Comparison of ENCODE assay signal across 26 mouse cellular contexts in genomic region chr10:4483848-4484247, GRCm38 (mm10). TPM values are rescaled to one million over a fixed set of nuclear protein-coding genes. Genes with fewer than 3 reads are reported as not detected.
A peak's percentile ranks its signal among the peaks of the same experiment; 100 is the strongest.
DNase-seq lines count a peak whose midpoint lies in the region; ATAC-seq and TF ChIP-seq lines count a peak whose summit lies in the region.
"Had no signal": no experiment of that assay in that cellular context is flagged by ENCODE, and none has a peak within 500 bp of the region (broad histone marks: within the 10 kb centered on the region; RNA-seq: fewer than 3 reads in every experiment).

No protein-coding gene starts in this region.

- TF ChIP-seq CTCF in ES-Bruce4 (IDR thresholded peaks at IDR 0.05; ENCODE audit: low read depth, low read length) = no peak
- TF ChIP-seq CTCF in intestine, postnatal 0 days (IDR thresholded peaks at IDR 0.05; ENCODE audit: low read depth) = no peak

- H3K9me3 ChIP-seq in ES-Bruce4 (replicated peaks; ENCODE audit: control insufficient read depth, insufficient read depth, low read length, poor library complexity, severe bottlenecking) = no peaks in the 10 kb centered on the region
- H3K9me3 ChIP-seq in intestine, postnatal 0 days (ENCODE audit: control insufficient read depth) = no peaks in the 10 kb centered on the region
- H3K9me3 ChIP-seq: embryonic facial prominence, embryonic 13.5 days; embryonic facial prominence, embryonic 15.5 days; forebrain, embryonic 10.5 days; forebrain, embryonic 12.5 days; G1E had no signal

- no peak overlapping the region for H3K4me3 ChIP-seq in ES-Bruce4 (ENCODE audit: low read depth, low read length)
- H3K4me3 ChIP-seq in intestine, postnatal 0 days (ENCODE audit: low read depth, low read length) = no peak overlapping the region
- H3K4me3 ChIP-seq: embryonic facial prominence, embryonic 13.5 days; embryonic facial prominence, embryonic 15.5 days; erythroblast, embryonic 14.5 days; forebrain, embryonic 10.5 days; forebrain, embryonic 12.5 days had no signal

- no peak for ATAC-seq in intestine, postnatal 0 days
- ATAC-seq in activated CD4-positive, CD25-positive, alpha-beta regulatory T cell, adult 4 months = no peak
- ATAC-seq: forebrain, embryonic 14.5 days; forebrain, embryonic 16.5 days; Patski had no signal

- peaks cover 3% of the 10 kb centered on the region for H3K4me1 ChIP-seq in ES-Bruce4 (ENCODE audit: control insufficient read depth, insufficient read depth, low read length)
- no peaks in the 10 kb centered on the region for H3K4me1 ChIP-seq in intestine, postnatal 0 days (replicated peaks; ENCODE audit: control insufficient read depth, insufficient read depth, low read length)
- H3K4me1 ChIP-seq: forebrain, embryonic 12.5 days had no signal

- no peaks in the 10 kb centered on the region for H3K27me3 ChIP-seq in ES-Bruce4 (ENCODE audit: control insufficient read depth, insufficient read depth, low read length, poor library complexity, severe bottlenecking)
- no peaks in the 10 kb centered on the region for H3K27me3 ChIP-seq in intestine, postnatal 0 days (replicated peaks; ENCODE audit: control insufficient read depth, insufficient read depth, low read length)
- H3K27me3 ChIP-seq: embryonic facial prominence, embryonic 13.5 days; embryonic facial prominence, embryonic 15.5 days; forebrain, embryonic 12.5 days; Patski had no signal

- H3K9ac ChIP-seq in ES-Bruce4 (ENCODE audit: low read depth, poor library complexity, severe bottlenecking) = no peak overlapping the region
- no peak overlapping the region for H3K9ac ChIP-seq in intestine, postnatal 0 days (ENCODE audit: low read depth, low read length)
- H3K9ac ChIP-seq: embryonic facial prominence, embryonic 13.5 days; embryonic facial prominence, embryonic 15.5 days; forebrain, embryonic 12.5 days had no signal

- peak; percentile 69; the same call in 1 of the 2 replicates for TF ChIP-seq EP300 in ES-Bruce4 (IDR thresholded peaks at IDR 0.05; ENCODE audit: insufficient read depth, low read depth, low read length)

- H3K36me3 ChIP-seq in ES-Bruce4 (ENCODE audit: control insufficient read depth, insufficient read depth, low read length, poor library complexity, severe bottlenecking) = no peaks in the 10 kb centered on the region
- H3K36me3 ChIP-seq in intestine, postnatal 0 days (ENCODE audit: control insufficient read depth, insufficient read depth) = no peaks in the 10 kb centered on the region
- H3K36me3 ChIP-seq: embryonic facial prominence, embryonic 13.5 days; embryonic facial prominence, embryonic 15.5 days; forebrain, embryonic 10.5 days; forebrain, embryonic 12.5 days; G1E had no signal

- H3K27ac ChIP-seq in ES-Bruce4 (ENCODE audit: insufficient read depth, low read length) = peak overlapping the region; percentile 10
- H3K27ac ChIP-seq in intestine, postnatal 0 days (ENCODE audit: low read depth, low read length) = no peak overlapping the region
- H3K27ac ChIP-seq: embryonic facial prominence, embryonic 13.5 days; embryonic facial prominence, embryonic 15.5 days; forebrain, embryonic 10.5 days; forebrain, embryonic 12.5 days had no signal

- intact Hi-C loops in heart, postnatal 36 days (cut with DNase I) = no loop called here

- 82% methylated on average over 1 of the region's 1 CpGs for WGBS in intestine, postnatal 0 days

- H3K4me2 ChIP-seq in intestine, postnatal 0 days (replicated peaks; ENCODE audit: low read depth) = no peak overlapping the region
- H3K4me2 ChIP-seq: embryonic facial prominence, embryonic 13.5 days; embryonic facial prominence, embryonic 15.5 days; forebrain, embryonic 12.5 days had no signal

- TF ChIP-seq POLR2A in ES-Bruce4 (IDR thresholded peaks at IDR 0.05; ENCODE audit: insufficient read depth, low read length) = no peak

- peak; percentile 59 for DNase-seq in ES-CJ7 (ENCODE audit: low read depth, low spot score)
- peak; percentile 70 for DNase-seq in R1 (ENCODE audit: low read depth, low spot score)
- no peak for DNase-seq in heart, postnatal 36 days
- DNase-seq: adrenal gland, adult 2 months; adrenal gland, postnatal 10 days; adrenal gland, postnatal 25 days; cerebellum, adult 11 months; cerebellum, adult 18-20 months; cerebellum, adult 8-10 months; cerebellum, adult 9-11 months; cerebellum, postnatal 14 days; cerebellum, postnatal 36 days; embryo, embryonic 11 days had no signal

RNA-seq across cellular contexts. Expression of gene Ccdc170, which starts 1.5 kb away (rescaled TPM):
- 4.2 and 6.8 TPM in 2 replicates for polyA plus RNA-seq in ES-Bruce4 (2011; ENCODE audit: insufficient read depth, insufficient read length, low read depth, missing spikeins)
- polyA plus RNA-seq in intestine, postnatal 0 days (2015; fragmentation: Nextera tagmentation; extraction: Ambion mirVana) = 0.13 TPM in 1 of 2 replicates, not detected in the other
- total RNA-seq in heart, postnatal 36 days (2021) = 1 to 10 TPM in 1 of 2 experiments, under 1 TPM in 1; 0.31 to 1.0 TPM
- polyA plus RNA-seq in activated CD4-positive, CD25-positive, alpha-beta regulatory T cell, adult 4 months (2017; shearing (Covaris generic)) = not detected
- total RNA-seq: common myeloid progenitor, adult 5-6 weeks; G1E had no signal
- polyA plus RNA-seq: erythroblast, embryonic 14.5 days; forebrain, embryonic 10.5 days; G1E had no signal

RNA-seq across cellular contexts. Expression of gene Armt1, which starts 51.6 kb away (rescaled TPM):
- polyA plus RNA-seq in ES-Bruce4 (2011; ENCODE audit: insufficient read depth, insufficient read length, low read depth, missing spikeins) = 80.4 and 84.0 TPM in 2 replicates
- 9.5 and 10.3 TPM in 2 replicates for polyA plus RNA-seq in intestine, postnatal 0 days (2015; fragmentation: Nextera tagmentation; extraction: Ambion mirVana)
- total RNA-seq in heart, postnatal 36 days (2021) = 1 to 10 TPM; 7.3 to 8.7 TPM
- polyA plus RNA-seq in activated CD4-positive, CD25-positive, alpha-beta regulatory T cell, adult 4 months (2017; shearing (Covaris generic)) = 10 to 100 TPM; 30.8 to 39.0 TPM

RNA-seq across cellular contexts. Expression of gene Rmnd1, which starts 51.7 kb away (rescaled TPM):
- polyA plus RNA-seq in ES-Bruce4 (2011; ENCODE audit: insufficient read depth, insufficient read length, low read depth, missing spikeins) = 72.8 and 77.1 TPM in 2 replicates
- polyA plus RNA-seq in intestine, postnatal 0 days (2015; fragmentation: Nextera tagmentation; extraction: Ambion mirVana) = 24.8 and 26.8 TPM in 2 replicates
- total RNA-seq in heart, postnatal 36 days (2021) = 10 to 100 TPM; 62.2 to 63.2 TPM
- 10 to 100 TPM; 34.0 to 47.7 TPM for polyA plus RNA-seq in activated CD4-positive, CD25-positive, alpha-beta regulatory T cell, adult 4 months (2017; shearing (Covaris generic))

Comparison
In these comparisons a context has a peak if more than half of its experiments do, and no peak if none do; other contexts are left out.
1. DNase-seq: peak in ES-CJ7 (single experiment) and R1 (single experiment); none in heart, postnatal 36 days (0 of 2).